Mouse (Mus musculus) hindbrain, postnatal 0 days (tissue): ENCODE measurements around the gene 2810004N23Rik. TPM values are rescaled to one million over a fixed set of nuclear protein-coding genes. Genes with fewer than 3 reads are reported as not detected.
A peak's percentile ranks its signal among the peaks of the same experiment; 100 is the strongest.

Experiments used
- ATAC-seq: fragments of 200-750 bp; cut with Nextera tagmentation; 2 replicates; pipeline ENCODE4 v1.8.0; 2017; ENCODE audit warnings: mild to moderate bottlenecking, moderate TSS enrichment, moderate library complexity
- DNase-seq: peaks from one replicate; pipeline ENCODE4 v3.0.0-alpha.2; 2015; ENCODE audit warnings: low spot score
- H3K27ac ChIP-seq: fragments of 300-500 bp; sonication (generic); 2 replicates; pipeline ENCODE4 v1.5.1; 2014; ENCODE audit warnings: mild to moderate bottlenecking
- H3K27me3 ChIP-seq: fragments of 300-500 bp; sonication (generic); 2 replicates; pipeline ENCODE4 v1.6.1; 2014; ENCODE audit warnings: low read length, mixed read lengths; ENCODE audit not compliant: insufficient read depth
- H3K36me3 ChIP-seq: fragments of 300-500 bp; sonication (generic); 2 replicates; pipeline ENCODE4 v1.6.1; 2014; ENCODE audit warnings: low read length, mixed read lengths; ENCODE audit not compliant: insufficient read depth
- H3K4me1 ChIP-seq: fragments of 300-500 bp; sonication (generic); 2 replicates; pipeline ENCODE4 v1.6.1; 2014; ENCODE audit warnings: antibody characterized with exemption, low read length, mixed read lengths; ENCODE audit not compliant: insufficient read depth
- H3K4me2 ChIP-seq: fragments of 300-500 bp; sonication (generic); 2 replicates; pipeline ENCODE4 v1.6.1; 2014; ENCODE audit warnings: low read depth, mild to moderate bottlenecking, low read length, moderate library complexity, mixed read lengths
- H3K4me3 ChIP-seq: fragments of 300-500 bp; sonication (generic); 2 replicates; pipeline ENCODE4 v1.5.1; 2014; ENCODE audit warnings: low read length
- H3K9ac ChIP-seq: fragments of 300-500 bp; sonication (generic); replicated peaks from 2 replicates; pipeline ENCODE4 v1.6.1; 2014; ENCODE audit warnings: mild to moderate bottlenecking, low read length, moderate library complexity, mixed read lengths
- H3K9me3 ChIP-seq: fragments of 300-500 bp; sonication (generic); 2 replicates; pipeline ENCODE4 v1.6.1; 2016; ENCODE audit warnings: low read length, mixed read lengths
- CTCF ChIP-seq: IDR thresholded peaks from 2 replicates; pipeline ENCODE4 v1.5.1; 2016; ENCODE audit warnings: antibody characterized with exemption, control low read depth, low read depth
- WGBS: fragments of 180-500 bp; shearing (Covaris S2); extraction: QIAGEN DNeasy Blood & Tissue Kit; methylation state at CpG from one replicate; pipeline ENCODE4 v1.1.7; 2014; 5-methylcytosine and 5-hydroxymethylcytosine counted together
- polyA plus RNA-seq: library from polyadenylated mRNA; unstranded; fragments of >200 nt; fragmentation: Nextera tagmentation; extraction: Ambion mirVana; gene quantifications from 2 replicates; pipeline ENCODE4 v1.2.1, GENCODE M21; 2015
- total RNA-seq: library from RNA; depleted of rRNA; stranded (reverse); fragments of >200 nt; gene quantifications from 2 replicates; pipeline ENCODE4 v1.2.3, GENCODE M21; 2014

The 2810004N23Rik gene
- total and polyA plus RNA-seq, 2 experiments from 2014 or later: 21.4 to 22.8 TPM

- WGBS: 84% methylated on average over 3 of the region's 3 CpGs
Measured at GRCm38 (mm10) chr8:124866669-124867068, 3.7 kb upstream of the 2810004N23Rik start.

DNA sequence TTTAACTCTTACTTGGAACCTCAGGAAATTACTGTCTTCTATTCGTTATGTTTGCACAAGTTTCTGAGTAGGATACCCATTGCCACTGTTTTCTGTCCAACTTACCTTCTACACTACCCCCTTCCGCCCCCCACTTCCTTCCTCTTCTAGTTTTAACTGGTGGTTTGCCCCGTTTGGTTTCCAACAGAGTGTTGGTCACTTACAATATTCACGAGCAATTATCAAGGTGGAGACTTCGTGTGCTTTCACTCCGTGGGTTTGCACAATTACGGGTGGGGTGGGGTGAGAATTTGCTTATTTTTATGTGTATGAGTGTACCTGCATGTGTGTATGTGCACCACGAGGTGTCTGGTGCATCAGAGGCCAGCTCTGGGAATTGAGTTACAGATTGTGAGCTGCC, 809 bp upstream of the 2810004N23Rik start:
- H3K9ac ChIP-seq: peak overlapping the region; percentile 78
- no peak for TF ChIP-seq CTCF
- 0 out of 2 replicates have a peak overlapping the region, but pooled peaks have one; percentile 93 for H3K27ac ChIP-seq
- H3K4me2 ChIP-seq: peak overlapping the region; percentile 89
- H3K36me3 ChIP-seq: 0 out of 2 replicates have a peak, but pooled peaks cover 13% of the 10 kb centered on the region
- 29% methylated on average over 8 of the region's 8 CpGs for WGBS
- no peaks in the 10 kb centered on the region for H3K27me3 ChIP-seq
- DNase-seq: no peak
- no peaks in the 10 kb centered on the region for H3K9me3 ChIP-seq
- no peak for ATAC-seq
- H3K4me3 ChIP-seq: peak overlapping the region; percentile 73
- peaks cover 8% of the 10 kb centered on the region for H3K4me1 ChIP-seq

More at GRCm38 (mm10) chr8:124866669-124867068, 3.7 kb upstream of the 2810004N23Rik start:
- Histone ChIP-seq H3K4me1 (peaks cover 8% of the 10 kb centered on the region), H3K27me3 (no peaks in the 10 kb centered on the region), H3K27ac (no peak overlapping the region), H3K9ac (no peak overlapping the region), H3K36me3 (no peaks in the 10 kb centered on the region), H3K4me3 (no peak overlapping the region), H3K4me2 (no peak overlapping the region), H3K9me3 (no peaks in the 10 kb centered on the region)
- no peak for DNase-seq
- no peak for ATAC-seq
- TF ChIP-seq CTCF: no peak

DNA sequence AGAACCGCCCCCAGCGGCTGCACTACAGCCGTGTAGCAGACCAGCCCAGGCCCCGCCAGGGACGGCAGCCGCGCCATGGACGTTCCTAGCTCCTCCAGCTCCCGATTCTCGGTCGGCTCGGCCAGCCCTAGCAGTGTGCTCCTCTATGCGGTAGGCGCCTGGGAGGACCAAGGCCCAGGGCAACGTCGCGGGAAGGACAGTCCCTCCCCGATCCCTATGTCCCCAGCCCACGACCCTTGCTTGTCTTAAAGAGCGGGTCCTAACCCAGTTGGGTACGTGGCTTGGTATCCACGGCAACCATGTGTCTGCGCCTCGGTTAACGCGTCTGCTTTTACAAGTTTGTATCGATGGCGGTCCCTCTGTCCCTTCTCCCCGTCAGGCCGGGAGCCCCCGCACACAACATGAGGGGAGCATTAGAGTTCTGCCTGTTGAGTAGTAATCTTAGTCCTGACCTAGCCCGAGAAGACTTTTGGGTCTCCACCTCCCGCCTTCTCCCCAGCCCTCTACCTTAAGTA, 300 bp upstream of the 2810004N23Rik start:
- peaks cover 18% of the 10 kb centered on the region for H3K36me3 ChIP-seq
- peak; percentile 22; the same call in 1 of the 2 replicates for TF ChIP-seq CTCF
- no peaks in the 10 kb centered on the region for H3K9me3 ChIP-seq
- no peaks in the 10 kb centered on the region for H3K27me3 ChIP-seq
- H3K4me1 ChIP-seq: peaks cover 6% of the 10 kb centered on the region
- peak overlapping the region; percentile 78 for H3K9ac ChIP-seq
- peak; percentile 89; the same call in 1 of the 2 replicates for ATAC-seq
- peak overlapping the region; percentile 89 for H3K4me2 ChIP-seq
- peak overlapping the region; percentile 93 for H3K27ac ChIP-seq
- H3K4me3 ChIP-seq: peak overlapping the region; percentile 73
- DNase-seq: no peak
- WGBS: 0% methylated on average over 33 of the region's 33 CpGs

- no peak for ATAC-seq
- 100% methylated on average over 3 of the region's 3 CpGs for WGBS
- no peak for TF ChIP-seq CTCF
Measured at GRCm38 (mm10) chr8:124860188-124860587, 2.7 kb downstream of the 2810004N23Rik start.

GRCm38 (mm10) chr8:124859466-124859865, 3.5 kb downstream of the 2810004N23Rik start:
- peak; percentile 39 for TF ChIP-seq CTCF
- no peak for DNase-seq
- H3K4me1 ChIP-seq: peaks cover 4% of the 10 kb centered on the region; the same call in 1 of the 2 replicates

More at GRCm38 (mm10) chr8:124860188-124860587, 2.7 kb downstream of the 2810004N23Rik start:
- Histone ChIP-seq H3K9ac (no peak overlapping the region), H3K27me3 (no peaks in the 10 kb centered on the region), H3K27ac (no peak overlapping the region), H3K4me2 (no peak overlapping the region), H3K9me3 (0 out of 2 replicates have a peak, but pooled peaks cover 3% of the 10 kb centered on the region), H3K4me1 (peaks cover 4% of the 10 kb centered on the region; the same call in 1 of the 2 replicates), H3K36me3 (peaks cover 37% of the 10 kb centered on the region), H3K4me3 (no peak overlapping the region)
- DNase-seq: no peak

DNA sequence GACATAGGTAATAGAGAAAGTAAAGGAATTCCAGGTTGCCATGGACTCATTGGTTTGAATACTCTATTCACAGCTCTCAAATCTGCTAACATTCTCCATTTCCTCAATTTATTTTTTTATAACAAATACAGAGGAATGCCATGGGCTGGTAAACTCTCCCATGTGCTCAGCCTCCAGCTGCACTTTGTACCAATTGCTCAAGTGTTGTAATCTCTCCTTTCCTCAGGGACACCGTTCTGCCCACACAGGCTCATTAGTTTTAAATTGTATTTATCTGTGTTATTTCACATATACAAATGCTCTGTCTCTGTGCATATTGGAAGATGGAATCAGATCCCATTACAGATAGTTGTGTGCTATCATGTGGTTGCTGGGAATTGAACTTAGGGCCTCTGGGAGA, 9.4 kb downstream of the 2810004N23Rik start:
- WGBS: 100% methylated on average over 1 of the region's 1 CpGs
- H3K27ac ChIP-seq: no peak overlapping the region

More at GRCm38 (mm10) chr8:124859466-124859865, 3.5 kb downstream of the 2810004N23Rik start:
- H3K9me3 ChIP-seq: 0 out of 2 replicates have a peak, but pooled peaks cover 3% of the 10 kb centered on the region
- H3K27me3 ChIP-seq: no peaks in the 10 kb centered on the region
- no peak overlapping the region for H3K4me2 ChIP-seq
- no peak for ATAC-seq
- peaks cover 37% of the 10 kb centered on the region for H3K36me3 ChIP-seq
- H3K27ac ChIP-seq: no peak overlapping the region
- H3K9ac ChIP-seq: no peak overlapping the region
- H3K4me3 ChIP-seq: no peak overlapping the region

DNA sequence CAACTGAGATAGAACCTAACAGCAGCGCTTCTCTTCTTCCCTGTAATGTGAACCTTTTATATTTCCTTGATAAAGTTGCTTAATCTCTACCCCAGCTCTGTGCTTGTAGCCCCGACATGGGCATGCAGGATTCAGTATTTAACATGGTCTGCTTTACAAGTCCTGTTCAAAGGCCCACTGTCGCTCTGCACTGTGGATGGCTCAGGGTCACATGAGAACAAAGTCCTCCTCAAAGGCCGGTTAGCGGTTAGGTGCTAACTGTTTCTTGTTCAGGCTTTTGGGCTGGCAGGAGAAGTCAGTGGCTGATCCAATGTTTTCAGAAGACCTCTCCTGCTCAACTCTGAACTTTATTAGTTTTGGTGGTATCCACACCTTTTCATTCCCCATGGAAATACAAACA, 17.3 kb downstream of the 2810004N23Rik start:
- Histone ChIP-seq H3K4me2 (no peak overlapping the region), H3K27me3 (no peaks in the 10 kb centered on the region), H3K4me1 (no peaks in the 10 kb centered on the region), H3K36me3 (no peaks in the 10 kb centered on the region; the same call in 1 of the 2 replicates), H3K27ac (no peak overlapping the region), H3K9ac (no peak overlapping the region), H3K9me3 (no peaks in the 10 kb centered on the region), H3K4me3 (no peak overlapping the region)
- 91% methylated on average over 5 of the region's 5 CpGs for WGBS
- TF ChIP-seq CTCF: no peak
- ATAC-seq: no peak
- no peak for DNase-seq

More for the DNA sequence above, 9.4 kb downstream of the 2810004N23Rik start:
- no peak for ATAC-seq
- Histone ChIP-seq H3K4me3 (no peak overlapping the region), H3K9ac (no peak overlapping the region), H3K4me2 (no peak overlapping the region), H3K36me3 (peaks cover 21% of the 10 kb centered on the region), H3K9me3 (peaks cover 9% of the 10 kb centered on the region; the same call in 1 of the 2 replicates), H3K27me3 (no peaks in the 10 kb centered on the region), H3K4me1 (no peaks in the 10 kb centered on the region)
- DNase-seq: no peak
- TF ChIP-seq CTCF: no peak
